Mouse (Mus musculus) intestine, embryonic 15.5 days (tissue): ENCODE measurements around the gene Ehmt2. TPM values are rescaled to one million over a fixed set of nuclear protein-coding genes. Genes with fewer than 3 reads are reported as not detected.

Experiments used
- ATAC-seq: fragments of 200-750 bp; cut with Nextera tagmentation; 2 replicates; pipeline ENCODE4 v1.8.0; 2017; ENCODE audit warnings: moderate TSS enrichment, moderate library complexity
- H3K27ac ChIP-seq: fragments of 300-500 bp; sonication (generic); 2 replicates; pipeline ENCODE4 v1.5.1; 2015; ENCODE audit warnings: mild to moderate bottlenecking, inconsistent platforms
- H3K27me3 ChIP-seq: fragments of 300-500 bp; sonication (generic); replicated peaks from 2 replicates; pipeline ENCODE4 v1.6.1; 2015; ENCODE audit warnings: inconsistent platforms
- H3K36me3 ChIP-seq: fragments of 300-500 bp; sonication (generic); 2 replicates; pipeline ENCODE4 v1.6.1; 2015; ENCODE audit warnings: inconsistent platforms
- H3K4me1 ChIP-seq: fragments of 300-500 bp; sonication (generic); replicated peaks from 2 replicates; pipeline ENCODE4 v1.6.1; 2015; ENCODE audit warnings: inconsistent platforms
- H3K4me2 ChIP-seq: fragments of 300-500 bp; sonication (generic); replicated peaks from 2 replicates; pipeline ENCODE4 v1.6.1; 2015; ENCODE audit warnings: mild to moderate bottlenecking, inconsistent platforms
- H3K4me3 ChIP-seq: fragments of 300-500 bp; sonication (generic); replicated peaks from 2 replicates; pipeline ENCODE4 v1.5.1; 2015; ENCODE audit warnings: inconsistent platforms
- H3K9ac ChIP-seq: fragments of 300-500 bp; sonication (generic); 2 replicates; pipeline ENCODE4 v1.6.1; 2015; ENCODE audit warnings: inconsistent platforms
- H3K9me3 ChIP-seq: fragments of 300-500 bp; sonication (generic); 2 replicates; pipeline ENCODE4 v1.6.1; 2016; ENCODE audit warnings: inconsistent platforms
- WGBS: fragments of 180-500 bp; shearing (Covaris S2); methylation state at CpG from one replicate; pipeline ENCODE4 v1.1.7; 2015; 5-methylcytosine and 5-hydroxymethylcytosine counted together
- polyA plus RNA-seq: library from polyadenylated mRNA; unstranded; fragments of >200 nt; fragmentation: Nextera tagmentation; extraction: Ambion mirVana; gene quantifications from 2 replicates; pipeline ENCODE4 v1.2.1, GENCODE M21; 2015

Gene Ehmt2
- polyA plus RNA-seq, 1 experiment from 2014 or later = 61.2 TPM

GRCm38 (mm10) chr17:34960702-34961493 lies 62.6 kb downstream of the Ehmt2 start:
- Histone ChIP-seq H3K9ac (no peak overlapping the region), H3K4me1 (peaks cover 7% of the 10 kb centered on the region; the same call in 1 of the 2 replicates), H3K27ac (no peak overlapping the region), H3K9me3 (no peaks in the 10 kb centered on the region), H3K4me3 (no peak overlapping the region), H3K4me2 (no peak overlapping the region), H3K36me3 (no peaks in the 10 kb centered on the region), H3K27me3 (no peaks in the 10 kb centered on the region)
- no peak for ATAC-seq

- Histone ChIP-seq H3K27ac (no peak overlapping the region), H3K4me2 (no peak overlapping the region), H3K4me1 (peaks cover 7% of the 10 kb centered on the region; the same call in 1 of the 2 replicates), H3K36me3 (no peaks in the 10 kb centered on the region), H3K27me3 (no peaks in the 10 kb centered on the region), H3K4me3 (no peak overlapping the region), H3K9me3 (no peaks in the 10 kb centered on the region), H3K9ac (no peak overlapping the region)
- no peak for ATAC-seq
- WGBS = 34% methylated on average over 3 of the region's 3 CpGs
Measured at GRCm38 (mm10) chr17:34962125-34962524, 63.9 kb downstream of the Ehmt2 start.

GRCm38 (mm10) chr17:34962841-34963240 lies 64.6 kb downstream of the Ehmt2 start:
- WGBS = 63% methylated on average over 1 of the region's 1 CpGs
- H3K4me1 ChIP-seq = peaks cover 7% of the 10 kb centered on the region; the same call in 1 of the 2 replicates
- H3K27me3 ChIP-seq = peaks cover 4% of the 10 kb centered on the region
- no peak for ATAC-seq
- no peak overlapping the region for H3K9ac ChIP-seq
- H3K4me2 ChIP-seq = no peak overlapping the region
- H3K9me3 ChIP-seq = no peaks in the 10 kb centered on the region
- H3K27ac ChIP-seq = no peak overlapping the region
- H3K4me3 ChIP-seq = no peak overlapping the region
- no peaks in the 10 kb centered on the region for H3K36me3 ChIP-seq

Other genes with a start within 250 kb of the Ehmt2 start
- gene Tnxb, start 227.9 kb upstream of the Ehmt2 start, polyA plus RNA-seq = 1.1 and 1.3 TPM in 2 replicates
- 0.33 and 1.4 TPM in 2 replicates for gene C4b, start 154.6 kb upstream of the Ehmt2 start, polyA plus RNA-seq
- gene Cyp21a1, start 93.9 kb upstream of the Ehmt2 start, polyA plus RNA-seq = 0.38 and 18.1 TPM in 2 replicates
- gene Stk19, start 61.5 kb upstream of the Ehmt2 start, polyA plus RNA-seq = 25.1 and 30.3 TPM in 2 replicates
- 51.8 and 58.6 TPM in 2 replicates for gene Dxo, start 61.5 kb upstream of the Ehmt2 start, polyA plus RNA-seq
- gene Skiv2l, start 48.3 kb upstream of the Ehmt2 start, polyA plus RNA-seq = 39.9 and 42.5 TPM in 2 replicates
- gene Nelfe, start 48.1 kb upstream of the Ehmt2 start, polyA plus RNA-seq = 98.4 and 106 TPM in 2 replicates
- 52.1 and 63.5 TPM in 2 replicates for gene Cfb, start 36.0 kb upstream of the Ehmt2 start, polyA plus RNA-seq
- gene Zbtb12, start 19.0 kb upstream of the Ehmt2 start, polyA plus RNA-seq = 2.5 and 2.8 TPM in 2 replicates
- gene Gm20547, start 16.4 kb upstream of the Ehmt2 start, polyA plus RNA-seq = not detected in 2 replicates
- 14.9 and 16.0 TPM in 2 replicates for gene C2, start 204 bp upstream of the Ehmt2 start, polyA plus RNA-seq
- 56.2 and 60.4 TPM in 2 replicates for gene Slc44a4, start 16.0 kb downstream of the Ehmt2 start, polyA plus RNA-seq
- 118 and 134 TPM in 2 replicates for gene Neu1, start 32.8 kb downstream of the Ehmt2 start, polyA plus RNA-seq
- 0.43 TPM in 2 replicates for gene Hspa1b, start 60.8 kb downstream of the Ehmt2 start, polyA plus RNA-seq
- gene Gm20481, start 71.4 kb downstream of the Ehmt2 start, polyA plus RNA-seq = not detected in 2 replicates
- gene Hspa1a, start 73.7 kb downstream of the Ehmt2 start, polyA plus RNA-seq = 6.2 and 6.3 TPM in 2 replicates
- gene Hspa1l, start 74.2 kb downstream of the Ehmt2 start, polyA plus RNA-seq = 0.16 and 0.78 TPM in 2 replicates
- gene Lsm2, start 83.4 kb downstream of the Ehmt2 start, polyA plus RNA-seq = 187 and 190 TPM in 2 replicates
- gene Vars, start 102.5 kb downstream of the Ehmt2 start, polyA plus RNA-seq = 117 and 141 TPM in 2 replicates
- 0.21 and 0.35 TPM in 2 replicates for gene Vwa7, start 118.1 kb downstream of the Ehmt2 start, polyA plus RNA-seq
- 11.4 and 13.5 TPM in 2 replicates for gene Sapcd1, start 129.5 kb downstream of the Ehmt2 start, polyA plus RNA-seq
- 3.0 and 3.1 TPM in 2 replicates for gene Msh5, start 148.3 kb downstream of the Ehmt2 start, polyA plus RNA-seq
- 385 and 387 TPM in 2 replicates for gene Clic1, start 151.5 kb downstream of the Ehmt2 start, polyA plus RNA-seq
- 185 and 190 TPM in 2 replicates for gene Ddah2, start 160.6 kb downstream of the Ehmt2 start, polyA plus RNA-seq
- gene Ly6g6c, start 166.9 kb downstream of the Ehmt2 start, polyA plus RNA-seq = not detected in 2 replicates
- 0.23 and 0.35 TPM in 2 replicates for gene Mpig6b, start 167.7 kb downstream of the Ehmt2 start, polyA plus RNA-seq
- 1.9 and 2.6 TPM in 2 replicates for gene Ly6g6e, start 178.4 kb downstream of the Ehmt2 start, polyA plus RNA-seq
- 5.8 and 5.9 TPM in 2 replicates for gene Ly6g6d, start 179.6 kb downstream of the Ehmt2 start, polyA plus RNA-seq
- 0.24 and 0.33 TPM in 2 replicates for gene Ly6g6f, start 187.1 kb downstream of the Ehmt2 start, polyA plus RNA-seq
- gene Abhd16a, start 190.8 kb downstream of the Ehmt2 start, polyA plus RNA-seq = 92.1 and 96.4 TPM in 2 replicates
- not detected in 2 replicates for gene Ly6g5c, start 209.8 kb downstream of the Ehmt2 start, polyA plus RNA-seq
- gene Ly6g5b, start 217.0 kb downstream of the Ehmt2 start, polyA plus RNA-seq = 0.83 and 0.85 TPM in 2 replicates
- gene Gpank1, start 223.0 kb downstream of the Ehmt2 start, polyA plus RNA-seq = 17.7 and 19.1 TPM in 2 replicates
- gene Csnk2b, start 223.6 kb downstream of the Ehmt2 start, polyA plus RNA-seq = 248 and 271 TPM in 2 replicates
- 13.6 and 13.7 TPM in 2 replicates for gene D17H6S53E, start 227.9 kb downstream of the Ehmt2 start, polyA plus RNA-seq
- gene Apom, start 233.6 kb downstream of the Ehmt2 start, polyA plus RNA-seq = 10.4 and 13.7 TPM in 2 replicates
- 45.2 and 46.4 TPM in 2 replicates for gene Bag6, start 236.7 kb downstream of the Ehmt2 start, polyA plus RNA-seq